Mouse (Mus musculus) liver, postnatal 0 days (tissue): Measurements from ENCODE around the gene Pank4. TPM values are rescaled to one million over a fixed set of nuclear protein-coding genes. Genes with fewer than 3 reads are reported as not detected.

ENCODE experiments used
- ATAC-seq: fragments of 200-750 bp; cut with Nextera tagmentation; 2 replicates; pipeline ENCODE4 v1.8.0; 2017; ENCODE audit warnings: mild to moderate bottlenecking, moderate library complexity
- DNase-seq: peaks from one replicate; pipeline ENCODE4 v3.0.0-alpha.2; 2016
- H3K27ac ChIP-seq: fragments of 300-500 bp; sonication (generic); 2 replicates; pipeline ENCODE4 v1.5.1; 2014; ENCODE audit warnings: antibody characterized with exemption, moderate library complexity, mild to moderate bottlenecking, low read depth
- H3K27me3 ChIP-seq: fragments of 300-500 bp; sonication (generic); 2 replicates; pipeline ENCODE4 v1.6.1; 2014; ENCODE audit warnings: low read length, control low read depth, mixed read lengths; ENCODE audit not compliant: insufficient read depth
- H3K36me3 ChIP-seq: fragments of 300-500 bp; sonication (generic); replicated peaks from 2 replicates; pipeline ENCODE4 v1.6.1; 2014; ENCODE audit warnings: mild to moderate bottlenecking, control low read depth, low read length, moderate library complexity, mixed read lengths; ENCODE audit not compliant: insufficient read depth
- H3K4me1 ChIP-seq: fragments of 300-500 bp; sonication (generic); 2 replicates; pipeline ENCODE4 v1.6.1; 2014; ENCODE audit warnings: antibody characterized with exemption, mild to moderate bottlenecking, control low read depth; ENCODE audit not compliant: insufficient read depth
- H3K4me2 ChIP-seq: fragments of 300-500 bp; sonication (generic); 2 replicates; pipeline ENCODE4 v1.6.1; 2014; ENCODE audit warnings: low read depth, mild to moderate bottlenecking, low read length, moderate library complexity, mixed read lengths
- H3K4me3 ChIP-seq: fragments of 300-500 bp; sonication (generic); 2 replicates; pipeline ENCODE4 v1.5.1; 2014; ENCODE audit warnings: low read depth, low read length
- H3K9ac ChIP-seq: fragments of 300-500 bp; sonication (generic); replicated peaks from 2 replicates; pipeline ENCODE4 v1.6.1; 2014; ENCODE audit warnings: mild to moderate bottlenecking, moderate library complexity
- H3K9me3 ChIP-seq: fragments of 300-500 bp; sonication (generic); 2 replicates; pipeline ENCODE4 v1.6.1; 2016; ENCODE audit warnings: mild to moderate bottlenecking, control low read depth, low read length, mixed read lengths
- CTCF ChIP-seq: sonication (generic); IDR thresholded peaks from 2 replicates; pipeline ENCODE4 v1.5.1; 2016; ENCODE audit warnings: antibody characterized with exemption, low read depth
- EP300 ChIP-seq: IDR thresholded peaks from 2 replicates; pipeline ENCODE4 v1.6.1; 2016; ENCODE audit warnings: antibody characterized with exemption, low read depth, mild to moderate bottlenecking
- WGBS: fragments of 180-500 bp; shearing (Covaris S2); extraction: QIAGEN DNeasy Blood & Tissue Kit; methylation state at CpG from one replicate; pipeline ENCODE4 v1.1.7; 2014; ENCODE audit not compliant: insufficient replicate concordance; 5-methylcytosine and 5-hydroxymethylcytosine counted together
- polyA plus RNA-seq: library from polyadenylated mRNA; unstranded; fragments of >200 nt; fragmentation: Nextera tagmentation; extraction: Ambion mirVana; gene quantifications from 2 replicates; pipeline ENCODE4 v1.2.1, GENCODE M21; 2015

Gene Pank4
- 10.9 and 11.4 TPM in 2 replicates for polyA plus RNA-seq

DNA sequence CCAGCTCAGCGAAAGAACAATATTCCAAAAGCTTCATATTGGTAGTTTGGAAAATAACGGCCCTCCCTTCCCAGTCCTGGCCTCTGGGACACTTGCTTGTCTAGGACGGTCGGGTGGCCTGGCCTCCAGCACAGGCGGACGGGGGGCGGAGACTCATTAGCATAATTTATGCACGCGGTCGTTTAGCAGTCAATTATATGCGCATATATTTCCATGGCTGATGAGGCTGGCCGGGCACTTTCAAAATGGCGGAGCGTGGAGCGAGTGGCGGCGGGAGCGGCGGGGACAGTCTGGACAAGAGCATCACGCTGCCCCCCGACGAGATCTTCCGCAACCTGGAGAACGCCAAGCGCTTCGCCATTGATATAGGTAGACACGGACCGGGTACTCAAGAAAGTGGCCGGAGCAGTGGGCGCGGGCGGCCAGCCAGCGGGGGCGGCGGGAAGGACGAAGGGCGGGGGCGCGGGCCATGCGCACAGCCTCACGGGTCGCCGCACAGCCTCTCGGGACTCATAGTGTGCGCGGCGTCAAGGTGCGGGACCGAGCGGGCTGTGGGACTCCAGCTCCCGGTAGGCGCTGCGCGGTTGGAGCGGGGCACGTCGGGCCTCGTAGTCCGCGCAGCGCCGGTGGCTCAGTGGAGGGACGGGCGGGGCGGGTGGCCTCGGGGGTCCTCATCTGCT, at the start of gene Pank4:
Gene Pank4, plus strand, starts transcription at position 223 of the 680 bp plus-strand sequence.
- TF ChIP-seq CTCF (no peak), EP300 (no peak)
- peaks cover 46% of the 10 kb centered on the region for H3K4me1 ChIP-seq

DNA sequence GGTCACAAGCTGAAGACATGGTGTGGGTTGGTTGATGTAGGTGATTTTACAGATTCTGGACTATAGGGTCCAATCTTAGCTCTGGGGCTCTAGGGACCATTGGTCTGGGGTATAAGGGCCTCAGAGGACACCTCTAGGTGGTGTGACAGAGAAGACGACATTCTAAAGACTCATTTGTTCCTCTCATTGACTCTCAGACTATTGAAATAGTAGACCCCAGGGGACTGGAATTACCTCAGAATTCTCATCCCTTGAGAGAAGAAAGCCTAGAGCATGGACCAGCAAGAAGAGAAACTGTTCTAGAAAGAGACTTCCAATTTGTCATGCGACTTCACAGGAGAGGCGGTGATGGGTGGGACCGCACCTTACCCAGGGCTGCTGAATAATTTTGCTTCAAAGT, 49.7 kb upstream of the Pank4 start:
- H3K9ac ChIP-seq = no peak overlapping the region
- WGBS = 94% methylated on average over 4 of the region's 4 CpGs
- peaks cover 45% of the 10 kb centered on the region for H3K36me3 ChIP-seq
- peaks cover 45% of the 10 kb centered on the region for H3K4me1 ChIP-seq
- ATAC-seq = no peak
- TF ChIP-seq EP300 = no peak
- H3K4me3 ChIP-seq = no peak overlapping the region
- H3K9me3 ChIP-seq = peaks cover 5% of the 10 kb centered on the region; the same call in 1 of the 2 replicates
- no peak overlapping the region for H3K4me2 ChIP-seq
- no peak for DNase-seq
- no peaks in the 10 kb centered on the region for H3K27me3 ChIP-seq
- H3K27ac ChIP-seq = 0 out of 2 replicates have a peak overlapping the region, but pooled peaks have one; percentile 79

More for the DNA sequence above, at the start of gene Pank4:
- Histone ChIP-seq H3K4me2 (peak within 1 kb of the TSS; percentile 98), H3K27ac (peak within 1 kb of the TSS; percentile 80), H3K36me3 (peaks cover 16% of the 10 kb centered on the region), H3K9me3 (no peaks in the 10 kb centered on the region), H3K27me3 (peaks cover 46% of the 10 kb centered on the region), H3K4me3 (peak within 1 kb of the TSS; percentile 95), H3K9ac (peak within 1 kb of the TSS; percentile 91)
- DNase-seq (peak; percentile 91), ATAC-seq (peak; percentile 91)
- under 1% methylated on average over 66 of the region's 66 CpGs for WGBS

- WGBS = 78% methylated on average over 3 of the region's 3 CpGs
- Histone ChIP-seq H3K27ac (peak overlapping the region; percentile 34; the same call in 1 of the 2 replicates), H3K9ac (no peak overlapping the region), H3K4me2 (no peak overlapping the region), H3K27me3 (no peaks in the 10 kb centered on the region), H3K9me3 (peaks cover 5% of the 10 kb centered on the region; the same call in 1 of the 2 replicates), H3K36me3 (peaks cover 45% of the 10 kb centered on the region), H3K4me3 (no peak overlapping the region), H3K4me1 (peaks cover 45% of the 10 kb centered on the region)
- ATAC-seq (no peak), DNase-seq (no peak)
- TF ChIP-seq CTCF (no peak), EP300 (no peak)
Observed at GRCm38 (mm10) chr4:154914707-154915106, 49.2 kb upstream of the Pank4 start.

DNA sequence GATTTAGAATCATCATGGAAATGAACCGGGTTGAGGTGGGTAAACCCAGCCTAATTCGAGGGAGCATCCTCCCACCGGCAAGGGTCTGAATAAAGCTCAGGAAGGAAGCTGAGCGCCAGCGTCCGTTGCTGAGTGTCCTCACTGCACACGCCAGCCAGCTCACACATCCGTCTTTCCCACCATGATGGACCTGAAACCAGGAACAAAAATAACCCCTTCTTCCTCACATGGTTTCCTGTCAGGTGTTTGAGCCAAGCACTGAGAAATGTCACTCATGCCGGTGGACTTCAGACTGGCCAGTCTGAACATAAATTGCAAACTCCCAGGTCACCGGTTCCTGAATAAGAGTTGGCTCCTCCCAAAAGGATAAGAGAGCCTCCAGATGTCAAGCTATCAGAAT, 48.6 kb upstream of the Pank4 start:
- ATAC-seq (no peak), DNase-seq (no peak)
- peaks cover 45% of the 10 kb centered on the region for H3K36me3 ChIP-seq
- TF ChIP-seq CTCF (no peak), EP300 (no peak)
- H3K4me1 ChIP-seq = peaks cover 42% of the 10 kb centered on the region
- H3K9ac ChIP-seq = no peak overlapping the region
- peaks cover 5% of the 10 kb centered on the region; the same call in 1 of the 2 replicates for H3K9me3 ChIP-seq
- WGBS = 38% methylated on average over 10 of the region's 10 CpGs
- no peak overlapping the region for H3K4me3 ChIP-seq
- H3K27ac ChIP-seq = 0 out of 2 replicates have a peak overlapping the region, but pooled peaks have one; percentile 30
- H3K4me2 ChIP-seq = no peak overlapping the region
- H3K27me3 ChIP-seq = no peaks in the 10 kb centered on the region

GRCm38 (mm10) chr4:154916662-154917061, 47.3 kb upstream of the Pank4 start:
- Histone ChIP-seq H3K4me1 (peaks cover 29% of the 10 kb centered on the region), H3K4me3 (no peak overlapping the region), H3K9ac (no peak overlapping the region), H3K4me2 (no peak overlapping the region), H3K36me3 (peaks cover 48% of the 10 kb centered on the region), H3K27ac (peak overlapping the region; percentile 48; the same call in 1 of the 2 replicates), H3K27me3 (no peaks in the 10 kb centered on the region), H3K9me3 (peaks cover 5% of the 10 kb centered on the region; the same call in 1 of the 2 replicates)
- DNase-seq (no peak), ATAC-seq (no peak)
- WGBS = 64% methylated on average over 4 of the region's 4 CpGs
- TF ChIP-seq CTCF (no peak), EP300 (no peak)

DNA sequence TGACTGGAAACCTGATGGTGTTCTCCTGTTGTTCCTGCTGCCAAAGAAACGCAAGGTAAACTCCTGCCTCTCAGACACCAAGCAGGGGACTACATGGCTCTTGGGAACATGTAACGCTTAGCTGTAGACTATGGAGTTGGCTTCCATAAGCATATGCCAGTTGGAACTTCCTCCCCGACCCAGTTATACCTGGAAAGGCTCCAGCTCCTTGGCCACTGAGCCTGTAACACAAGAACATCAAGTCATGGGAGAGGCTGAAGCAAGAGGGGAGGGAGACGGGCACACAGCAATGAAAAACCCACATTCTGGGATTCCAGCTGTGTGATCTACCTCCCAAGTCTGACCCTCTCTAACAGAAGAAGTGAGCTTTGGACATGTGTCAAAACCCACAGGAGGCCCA, 41.6 kb upstream of the Pank4 start:
- H3K4me3 ChIP-seq = no peak overlapping the region
- no peak for ATAC-seq
- H3K27ac ChIP-seq = no peak overlapping the region
- H3K9me3 ChIP-seq = peaks cover 4% of the 10 kb centered on the region; the same call in 1 of the 2 replicates
- TF ChIP-seq EP300 (no peak), CTCF (no peak)
- H3K27me3 ChIP-seq = no peaks in the 10 kb centered on the region
- peak overlapping the region; percentile 77; the same call in 1 of the 2 replicates for H3K4me2 ChIP-seq
- 90% methylated on average over 4 of the region's 4 CpGs for WGBS
- peaks cover 25% of the 10 kb centered on the region for H3K4me1 ChIP-seq
- no peak overlapping the region; the same call in 1 of the 2 replicates for H3K9ac ChIP-seq
- H3K36me3 ChIP-seq = peaks cover 72% of the 10 kb centered on the region
- DNase-seq = no peak
